Mouse (Mus musculus): ENCODE measurements around the gene Cdc42.

- TF ChIP-seq CTCF (IDR thresholded peaks at IDR 0.05; ENCODE audit: control insufficient read depth, insufficient read depth, low read length) (no peak), POLR2A (IDR thresholded peaks at IDR 0.05; ENCODE audit: borderline replicate concordance, control insufficient read depth, low read depth, low read length) (no peak)
These were observed 31.5 kb upstream of the Cdc42 start for GRCm38 (mm10) chr4:137388983-137389382.
